Mouse (Mus musculus): Measurements from ENCODE around the gene Prrt2. TPM values are rescaled to one million over a fixed set of nuclear protein-coding genes. Genes with fewer than 3 reads are reported as not detected.

Gene Prrt2
- polyA plus RNA-seq, 1 experiment, result 600 TPM

- 21% methylated on average over 17 of the region's 17 CpGs for WGBS
- H3K4me1 ChIP-seq (ENCODE audit: control insufficient read depth, insufficient read depth, low read length), result peaks cover 50% of the 10 kb centered on the region
- H3K4me3 ChIP-seq (replicated peaks; ENCODE audit: insufficient read depth, low read depth, low read length), result peak overlapping the region; percentile 10
- TF ChIP-seq CTCF (IDR thresholded peaks at IDR 0.05; ENCODE audit: borderline replicate concordance, insufficient read depth, low read depth, low read length), result no peak
- no peak for TF ChIP-seq POLR2A (IDR thresholded peaks at IDR 0.05; ENCODE audit: borderline replicate concordance, insufficient read depth, low read length)
- DNase-seq, result peak in 1 of 2 experiments; percentile 70
- peak overlapping the region; percentile 98 for H3K27ac ChIP-seq (ENCODE audit: insufficient read depth, low read length)
- H3K27me3 ChIP-seq (ENCODE audit: control insufficient read depth, insufficient read depth, low read length), result no peaks in the 10 kb centered on the region
These were observed 11.5 kb downstream of the Prrt2 start for GRCm38 (mm10) chr7:127009307-127010085.

GRCm38 (mm10) chr7:127008239-127009019, 12.6 kb downstream of the Prrt2 start:
- no peak overlapping the region for H3K4me3 ChIP-seq (replicated peaks; ENCODE audit: insufficient read depth, low read depth, low read length)
- H3K27ac ChIP-seq (ENCODE audit: insufficient read depth, low read length), result peak overlapping the region; percentile 98
- WGBS, result 10% methylated on average over 9 of the region's 9 CpGs
- peaks cover 50% of the 10 kb centered on the region for H3K4me1 ChIP-seq (ENCODE audit: control insufficient read depth, insufficient read depth, low read length)
- no peaks in the 10 kb centered on the region for H3K27me3 ChIP-seq (ENCODE audit: control insufficient read depth, insufficient read depth, low read length)
- peak; percentile 98 to 100 for DNase-seq
- TF ChIP-seq CTCF (IDR thresholded peaks at IDR 0.05; ENCODE audit: borderline replicate concordance, insufficient read depth, low read depth, low read length) (no peak), POLR2A (IDR thresholded peaks at IDR 0.05; ENCODE audit: borderline replicate concordance, insufficient read depth, low read length) (0 out of 2 replicates have a peak, but pooled peaks have one; percentile 28)

- H3K27me3 ChIP-seq (ENCODE audit: control insufficient read depth, insufficient read depth, low read length), result no peaks in the 10 kb centered on the region
- H3K4me3 ChIP-seq (replicated peaks; ENCODE audit: insufficient read depth, low read depth, low read length), result no peak overlapping the region
- WGBS, result 65% methylated on average over 6 of the region's 6 CpGs
- H3K27ac ChIP-seq (ENCODE audit: insufficient read depth, low read length), result peak overlapping the region; percentile 97
- peak; percentile 45 to 50 for DNase-seq
- H3K4me1 ChIP-seq (ENCODE audit: control insufficient read depth, insufficient read depth, low read length), result peaks cover 44% of the 10 kb centered on the region
- TF ChIP-seq CTCF (IDR thresholded peaks at IDR 0.05; ENCODE audit: borderline replicate concordance, insufficient read depth, low read depth, low read length) (no peak), POLR2A (IDR thresholded peaks at IDR 0.05; ENCODE audit: borderline replicate concordance, insufficient read depth, low read length) (no peak)
These were observed 13.5 kb downstream of the Prrt2 start for GRCm38 (mm10) chr7:127007313-127008024.

GRCm38 (mm10) chr7:127004122-127004875, 16.7 kb downstream of the Prrt2 start:
- no peak for TF ChIP-seq POLR2A (IDR thresholded peaks at IDR 0.05; ENCODE audit: borderline replicate concordance, insufficient read depth, low read length)
- TF ChIP-seq CTCF (IDR thresholded peaks at IDR 0.05; ENCODE audit: borderline replicate concordance, insufficient read depth, low read depth, low read length), result no peak
- WGBS, result 57% methylated on average over 4 of the region's 4 CpGs

GRCm38 (mm10) chr7:127003620-127004019, 17.4 kb downstream of the Prrt2 start:
- peaks cover 19% of the 10 kb centered on the region for H3K4me1 ChIP-seq (ENCODE audit: control insufficient read depth, insufficient read depth, low read length)
- no peaks in the 10 kb centered on the region for H3K27me3 ChIP-seq (ENCODE audit: control insufficient read depth, insufficient read depth, low read length)
- no peak for DNase-seq
- H3K4me3 ChIP-seq (replicated peaks; ENCODE audit: insufficient read depth, low read depth, low read length), result no peak overlapping the region
- TF ChIP-seq POLR2A (IDR thresholded peaks at IDR 0.05; ENCODE audit: borderline replicate concordance, insufficient read depth, low read length) (no peak), CTCF (IDR thresholded peaks at IDR 0.05; ENCODE audit: borderline replicate concordance, insufficient read depth, low read depth, low read length) (no peak)
- 96% methylated on average over 5 of the region's 5 CpGs for WGBS
- H3K27ac ChIP-seq (ENCODE audit: insufficient read depth, low read length), result no peak overlapping the region; the same call in 1 of the 2 replicates

More at GRCm38 (mm10) chr7:127004122-127004875, 16.7 kb downstream of the Prrt2 start:
- Histone ChIP-seq H3K27me3 (ENCODE audit: control insufficient read depth, insufficient read depth, low read length) (no peaks in the 10 kb centered on the region), H3K27ac (ENCODE audit: insufficient read depth, low read length) (no peak overlapping the region), H3K4me3 (replicated peaks; ENCODE audit: insufficient read depth, low read depth, low read length) (no peak overlapping the region), H3K4me1 (ENCODE audit: control insufficient read depth, insufficient read depth, low read length) (peaks cover 25% of the 10 kb centered on the region)
- no peak for DNase-seq

- Histone ChIP-seq H3K27ac (ENCODE audit: insufficient read depth, low read length) (no peak overlapping the region), H3K27me3 (ENCODE audit: control insufficient read depth, insufficient read depth, low read length) (no peaks in the 10 kb centered on the region), H3K4me1 (ENCODE audit: control insufficient read depth, insufficient read depth, low read length) (no peaks in the 10 kb centered on the region), H3K4me3 (replicated peaks; ENCODE audit: insufficient read depth, low read depth, low read length) (no peak overlapping the region)
- DNase-seq, result no peak
- TF ChIP-seq POLR2A (IDR thresholded peaks at IDR 0.05; ENCODE audit: borderline replicate concordance, insufficient read depth, low read length), result no peak
- 87% methylated on average over 10 of the region's 10 CpGs for WGBS
These were observed 21.4 kb downstream of the Prrt2 start for GRCm38 (mm10) chr7:126999568-126999967.

GRCm38 (mm10) chr7:126996449-126996848, 24.6 kb downstream of the Prrt2 start:
- H3K27ac ChIP-seq (ENCODE audit: insufficient read depth, low read length), result no peak overlapping the region
- no peaks in the 10 kb centered on the region for H3K27me3 ChIP-seq (ENCODE audit: control insufficient read depth, insufficient read depth, low read length)
- DNase-seq, result no peak
- H3K4me3 ChIP-seq (replicated peaks; ENCODE audit: insufficient read depth, low read depth, low read length), result no peak overlapping the region
- TF ChIP-seq CTCF (IDR thresholded peaks at IDR 0.05; ENCODE audit: borderline replicate concordance, insufficient read depth, low read depth, low read length), result no peak
- no peak for TF ChIP-seq POLR2A (IDR thresholded peaks at IDR 0.05; ENCODE audit: borderline replicate concordance, insufficient read depth, low read length)
- 88% methylated on average over 4 of the region's 4 CpGs for WGBS
- H3K4me1 ChIP-seq (ENCODE audit: control insufficient read depth, insufficient read depth, low read length), result peaks cover 6% of the 10 kb centered on the region; the same call in 1 of the 2 replicates

All from cerebellum, adult 2 months (tissue).